Mouse (Mus musculus): ENCODE data around the gene Mrps26. TPM values are rescaled to one million over a fixed set of nuclear protein-coding genes. Genes with fewer than 3 reads are reported as not detected.
A peak's percentile ranks its signal among the peaks of the same experiment; 100 is the strongest.
"Not testable (repeated sequence)": the region's sequence is repeated elsewhere in the genome, so short reads cannot be mapped to it uniquely, and the experiment has no call there.

Gene Mrps26
- 10 to 100 TPM; 73.6 to 81.5 TPM for total RNA-seq (2021)
- long read RNA-seq, full-length matches to known transcripts = 127 of 154 reads
- long read RNA-seq, partial matches to known transcripts = 24 of 154 reads
- long read RNA-seq, other reads (novel, unspliced or antisense) = 3 of 154 reads

DNA sequence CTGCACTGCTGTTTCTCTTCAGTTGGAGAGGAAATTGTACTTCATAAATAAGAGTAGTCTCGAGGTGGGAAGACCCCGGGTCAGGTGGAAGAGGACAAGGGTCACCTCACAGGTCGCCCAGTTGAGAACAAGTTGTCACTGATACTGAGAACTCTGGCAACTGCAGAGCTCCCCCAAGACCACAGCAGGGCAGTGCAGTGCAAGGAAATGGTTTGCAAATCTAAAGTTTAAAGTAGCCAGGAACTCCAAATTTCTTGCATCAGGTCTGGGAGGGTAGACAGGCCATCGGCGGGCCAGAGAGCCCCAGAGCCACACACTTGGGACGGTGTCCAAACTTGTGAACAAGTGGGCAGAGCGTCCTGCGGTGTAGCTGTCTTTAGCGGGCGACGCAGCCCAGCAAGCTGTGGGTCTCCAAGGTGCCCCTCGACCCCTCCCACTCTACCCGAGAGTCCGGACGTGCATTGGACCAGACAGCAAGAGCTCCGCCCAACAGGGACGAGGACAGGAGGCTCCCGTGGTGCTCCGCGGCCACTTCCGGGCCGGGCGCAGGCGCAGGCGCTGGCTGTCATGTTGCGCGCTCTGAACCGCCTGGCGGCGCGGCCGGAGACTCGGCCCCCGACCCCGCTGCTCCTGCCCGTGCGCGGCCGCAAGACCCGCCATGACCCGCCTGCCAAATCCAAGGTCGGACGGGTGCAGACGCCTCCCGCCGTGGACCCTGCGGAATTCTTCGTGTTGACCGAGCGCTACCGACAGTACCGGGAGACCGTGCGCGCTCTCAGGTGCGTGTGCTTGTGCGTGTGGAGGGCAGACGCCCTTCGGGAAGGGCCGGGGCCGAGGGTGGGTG is at the start of gene Mrps26:
Mrps26 (plus strand) TSS at position 531 of the 844 bp plus-strand sequence.
- peak; percentile 88 to 93 for DNase-seq (ENCODE audit: low spot score in 2 of 2)

DNA sequence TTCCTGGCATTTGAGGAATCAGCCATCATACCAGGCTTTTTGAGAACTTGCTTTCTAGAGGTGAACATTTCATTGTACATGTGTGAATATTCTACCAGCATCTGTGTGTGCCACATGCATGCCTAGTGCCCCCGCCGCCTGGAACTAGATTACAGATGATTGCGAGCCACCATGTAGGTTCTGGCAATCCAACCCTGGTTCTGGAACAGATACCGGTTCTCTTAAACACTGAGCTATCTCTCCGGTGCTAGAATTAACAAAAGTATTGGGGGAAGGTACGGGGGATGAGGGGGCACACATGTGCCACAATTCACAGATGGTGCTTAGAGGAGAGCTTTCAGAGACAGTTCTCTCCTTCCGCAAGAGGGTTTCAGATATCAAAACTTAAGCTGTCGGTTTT is 49.6 kb upstream of the Mrps26 start:
- peak in 1 of 2 experiments; percentile 22 for DNase-seq (ENCODE audit: low spot score in 2 of 2)

DNA sequence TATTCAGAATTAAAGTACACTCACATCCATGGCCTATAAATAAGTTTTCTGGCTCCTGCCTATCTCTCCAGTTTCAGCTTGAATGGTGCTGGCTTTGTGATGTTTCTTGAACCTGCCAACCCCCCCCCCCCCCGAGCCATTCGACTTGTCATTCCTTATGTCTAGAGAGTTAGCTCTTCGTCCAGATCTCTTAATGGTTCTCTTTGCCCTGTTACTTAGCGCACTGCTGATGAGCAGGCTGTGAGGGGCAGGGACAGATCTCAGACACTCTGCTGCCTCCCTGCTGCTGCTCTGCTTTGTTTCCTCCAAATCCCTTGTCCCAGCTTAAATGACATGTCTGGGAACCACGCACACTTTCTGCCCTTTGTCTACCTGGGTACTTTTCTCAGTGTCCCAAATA is 47.8 kb upstream of the Mrps26 start:
- DNase-seq (ENCODE audit: low spot score in 2 of 2) = no peak

DNA sequence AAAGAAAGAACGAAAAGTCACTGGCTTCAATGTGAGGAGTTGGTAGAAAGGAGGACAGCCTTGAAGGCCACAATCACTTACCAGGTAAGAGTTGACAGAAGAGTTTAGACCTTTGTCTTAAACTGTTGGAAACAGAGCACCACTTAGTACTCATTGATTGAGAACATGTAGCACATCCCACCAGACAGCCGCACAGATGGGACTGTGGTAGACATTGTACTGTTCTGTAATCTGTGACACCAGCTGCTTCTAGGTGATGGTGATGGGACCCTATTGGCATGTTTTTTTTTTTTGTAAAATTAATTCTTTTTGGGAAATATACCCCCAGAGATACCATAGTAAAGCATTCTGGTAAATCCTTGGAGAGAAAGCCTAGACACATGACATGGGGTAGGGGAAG is 41.6 kb upstream of the Mrps26 start:
- no peak for DNase-seq (ENCODE audit: low spot score in 2 of 2)

DNA sequence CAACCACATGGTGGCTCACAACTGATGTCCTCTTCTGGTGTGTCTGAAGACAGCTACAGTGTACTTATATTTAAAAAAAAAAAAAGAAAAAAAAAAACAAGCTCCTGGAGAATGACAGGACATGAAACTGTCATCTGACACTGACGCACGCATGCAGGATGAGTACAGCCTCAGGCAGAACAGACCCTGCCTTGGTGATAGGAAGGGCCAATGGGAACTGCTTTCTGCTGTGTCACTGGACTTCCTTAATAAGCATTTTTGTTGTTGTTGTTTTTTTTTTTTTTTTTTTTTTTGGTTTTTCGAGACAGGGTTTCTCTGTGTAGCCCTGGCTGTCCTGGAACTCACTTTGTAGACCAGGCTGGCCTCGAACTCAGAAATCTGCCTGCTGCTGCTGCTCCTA is 38.1 kb upstream of the Mrps26 start:
- DNase-seq (ENCODE audit: low spot score in 2 of 2) = not testable (repeated sequence)

DNA sequence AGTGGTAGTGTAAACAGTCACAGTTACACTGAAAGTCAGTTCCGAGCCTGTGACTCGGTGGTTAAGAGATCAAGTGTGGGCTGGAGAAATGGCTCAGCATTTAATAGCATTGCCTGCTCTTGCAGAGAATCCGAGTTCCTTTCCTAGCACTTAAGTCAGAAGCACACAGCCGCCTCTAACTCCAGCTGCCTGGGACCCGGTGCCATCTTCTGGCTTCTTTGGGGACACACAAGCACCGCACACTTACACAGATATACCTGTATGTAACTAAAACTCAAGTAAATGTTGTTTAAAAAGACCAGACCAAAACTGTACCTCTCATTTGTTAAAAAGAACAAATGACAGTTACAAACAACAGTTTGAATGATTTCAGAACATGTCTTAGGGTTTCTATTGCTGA is 35.1 kb upstream of the Mrps26 start:
- no peak for DNase-seq (ENCODE audit: low spot score in 2 of 2)

DNA sequence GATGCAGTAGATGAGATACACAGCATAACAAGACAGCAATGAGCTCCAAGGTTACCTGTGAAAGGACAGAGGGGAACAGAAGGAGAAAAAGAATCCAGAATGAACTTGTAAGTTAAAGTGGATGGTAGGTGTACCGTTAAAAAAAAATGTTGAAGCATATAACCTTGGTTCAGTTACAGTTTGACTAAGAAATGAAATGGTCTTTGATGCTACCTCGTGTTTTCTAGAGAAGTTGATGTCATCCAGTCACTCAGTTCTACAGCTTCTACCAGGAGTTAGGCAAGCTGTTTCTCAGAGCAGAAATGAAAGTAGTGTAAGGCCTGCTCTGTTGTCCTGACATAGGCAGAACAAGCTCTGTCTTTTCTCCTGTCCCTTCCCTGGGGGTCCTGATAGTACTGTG is 34.3 kb upstream of the Mrps26 start:
- no peak for DNase-seq (ENCODE audit: low spot score in 2 of 2)

DNA sequence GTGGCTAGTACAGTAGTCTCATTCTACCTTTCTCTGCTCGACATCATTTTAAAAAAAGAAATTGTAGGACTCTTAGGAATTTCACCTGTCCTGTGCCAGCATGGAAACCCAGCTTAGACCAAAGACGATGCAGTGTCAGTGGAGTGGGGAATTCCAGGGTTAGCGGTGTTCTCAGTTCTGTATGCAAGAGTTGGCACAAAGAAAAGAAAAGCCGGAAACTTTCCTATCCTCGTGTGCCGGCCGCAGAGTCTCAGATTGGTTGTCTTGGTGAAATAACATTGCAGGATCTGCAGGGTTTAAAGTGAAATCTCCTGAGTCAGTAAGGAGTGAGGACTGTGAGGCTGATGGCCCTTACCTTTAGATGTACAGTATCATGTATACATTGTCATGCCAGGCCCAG is 33.6 kb upstream of the Mrps26 start:
- DNase-seq (ENCODE audit: low spot score in 2 of 2) = no peak

DNA sequence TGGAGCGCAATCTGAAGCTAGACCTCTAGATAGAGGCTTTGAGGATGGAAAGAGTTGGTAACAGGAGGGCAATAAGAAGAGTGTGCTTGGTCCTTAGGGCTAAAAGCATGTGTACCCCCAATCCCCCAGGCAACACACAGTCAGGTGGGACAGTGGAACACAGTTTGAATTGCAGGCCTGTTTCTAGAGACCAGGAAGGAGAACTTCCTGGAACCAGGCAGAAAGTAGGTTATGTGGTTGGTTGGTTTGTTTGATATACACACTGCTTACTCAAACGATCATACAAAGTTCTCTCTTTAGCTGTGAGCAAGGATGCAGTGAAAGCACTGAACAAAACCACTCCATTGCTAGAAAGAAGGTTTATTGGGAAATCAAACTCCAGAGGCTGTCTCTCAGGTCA is 31.3 kb upstream of the Mrps26 start:
- no peak for DNase-seq (ENCODE audit: low spot score in 2 of 2)

DNA sequence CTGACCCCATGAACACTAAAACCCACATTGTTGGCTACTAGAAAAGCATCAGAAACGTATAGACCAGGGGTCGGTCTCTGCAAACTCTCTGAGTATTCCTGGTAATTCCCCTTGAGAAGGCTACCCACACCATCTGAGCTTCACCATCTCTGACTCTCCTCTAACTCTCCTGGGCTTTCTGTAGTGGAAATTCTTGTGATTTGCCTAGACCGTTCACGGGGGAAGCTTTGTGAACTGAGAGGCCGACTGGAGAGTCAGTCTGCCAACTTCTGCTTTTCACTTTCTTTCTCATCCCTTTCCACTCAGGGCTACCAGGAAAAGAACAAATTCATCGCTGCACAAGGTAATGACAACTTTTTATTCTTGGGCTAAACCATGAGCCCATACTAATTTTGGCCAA is 28.5 kb upstream of the Mrps26 start:
- DNase-seq (ENCODE audit: low spot score in 2 of 2) = no peak

DNA sequence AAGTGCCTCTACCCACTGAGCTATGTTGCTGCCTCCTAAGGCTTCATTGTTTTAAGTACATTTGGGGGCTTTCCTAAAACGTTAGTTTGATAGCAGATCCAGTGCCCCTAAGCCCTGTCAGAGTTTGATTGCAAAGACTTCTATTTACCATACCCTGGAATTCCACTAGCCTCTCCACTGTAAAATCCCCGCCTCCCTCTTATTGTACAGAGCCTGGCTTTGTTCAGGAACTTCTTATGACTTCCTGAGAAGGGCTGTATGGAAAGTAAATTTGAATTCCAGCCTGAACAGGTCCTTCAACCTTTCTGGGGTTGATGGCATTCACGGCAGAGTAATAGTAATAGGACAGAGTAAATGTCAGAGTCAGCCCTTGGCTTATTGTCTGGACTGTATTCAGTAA is 26.7 kb upstream of the Mrps26 start:
- DNase-seq (ENCODE audit: low spot score in 2 of 2) = no peak

DNA sequence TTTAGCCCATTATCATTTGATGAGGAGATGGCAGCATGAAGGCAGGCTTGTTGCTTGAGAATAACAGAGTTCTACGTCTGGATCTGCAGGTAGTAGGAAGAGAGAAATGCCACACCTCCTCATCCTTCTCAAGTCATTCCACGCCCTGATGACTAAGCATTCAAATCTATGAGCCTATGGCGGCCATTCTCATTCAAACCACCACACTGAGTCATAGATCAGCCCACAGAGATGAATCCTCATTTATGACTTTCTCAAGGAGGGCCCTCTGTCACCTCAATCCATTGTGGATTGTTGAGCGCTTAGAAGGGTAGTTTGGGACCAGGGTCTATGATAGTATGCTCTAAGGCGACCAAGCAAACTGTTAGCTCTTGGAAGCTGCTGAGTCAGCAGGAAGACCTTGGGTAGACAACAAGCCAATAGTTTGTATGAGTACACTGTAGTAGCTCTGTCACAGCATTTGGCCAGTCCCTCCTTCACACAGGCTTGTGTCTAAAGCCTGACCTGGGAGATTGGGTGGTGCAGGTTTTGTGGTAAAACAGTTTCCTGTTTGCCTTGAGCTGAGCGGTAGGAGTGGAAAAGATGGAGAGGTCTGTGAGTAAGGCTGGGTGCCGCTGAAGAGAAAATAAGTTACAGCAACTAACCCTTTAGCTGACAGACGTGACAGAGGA is 24.5 kb upstream of the Mrps26 start:
- no peak for DNase-seq (ENCODE audit: low spot score in 2 of 2)

DNA sequence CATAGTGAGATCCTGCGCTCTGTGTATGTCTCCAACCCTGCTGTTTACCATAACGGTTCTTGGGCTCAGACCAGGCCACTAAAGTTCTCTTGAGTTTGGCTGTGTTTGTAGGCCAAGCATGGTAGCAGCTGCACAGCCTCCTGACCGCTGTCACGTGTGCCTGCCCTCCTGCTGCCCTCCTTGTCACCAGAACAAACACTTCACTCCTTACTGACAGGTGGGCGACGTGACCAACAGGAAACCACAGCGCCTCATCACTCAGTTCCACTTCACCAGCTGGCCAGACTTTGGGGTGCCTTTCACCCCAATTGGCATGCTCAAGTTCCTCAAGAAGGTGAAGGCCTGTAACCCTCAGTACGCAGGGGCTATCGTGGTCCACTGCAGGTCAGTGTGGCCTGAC is 23.3 kb upstream of the Mrps26 start:
- no peak for DNase-seq (ENCODE audit: low spot score in 2 of 2)

DNA sequence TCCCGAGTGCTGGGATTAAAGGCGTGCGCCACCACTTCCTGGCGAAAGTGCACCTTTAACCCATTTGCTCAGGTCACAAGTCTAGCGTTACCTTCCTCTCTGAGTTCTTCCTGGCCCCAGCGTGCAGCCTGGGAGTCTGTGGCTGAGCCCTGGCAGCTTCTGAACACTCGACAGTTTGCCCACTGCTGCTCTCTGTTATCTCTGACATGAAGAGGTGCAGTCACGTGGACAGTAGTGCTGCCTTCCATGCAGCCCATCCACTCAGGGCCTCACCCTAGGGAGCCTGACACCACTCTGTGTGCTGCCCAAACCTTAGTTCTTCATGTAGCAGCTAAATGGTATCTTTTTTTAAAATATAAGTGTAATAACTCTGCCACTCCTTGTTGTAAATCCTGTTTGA is 16.6 kb upstream of the Mrps26 start:
- no peak for DNase-seq (ENCODE audit: low spot score in 2 of 2)

DNA sequence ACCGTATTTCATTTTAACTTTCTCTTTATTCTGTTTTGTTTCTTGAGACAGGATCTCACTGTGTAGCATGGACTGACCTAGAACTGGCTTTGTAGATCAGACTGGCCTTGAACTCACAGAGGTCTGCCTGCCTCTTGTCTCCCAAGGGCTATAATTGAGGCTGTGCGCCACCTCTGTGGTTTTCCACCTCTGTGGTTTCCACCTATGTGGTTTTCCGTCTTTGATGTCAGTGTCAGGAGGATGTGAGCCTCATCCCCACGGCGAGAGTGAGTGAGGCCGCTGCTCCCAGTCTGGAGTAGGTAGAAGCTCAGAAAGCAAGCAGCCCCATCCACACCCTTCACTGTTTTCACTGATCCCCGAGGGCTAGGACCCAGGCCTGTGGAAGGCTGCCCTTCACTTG is 8.7 kb upstream of the Mrps26 start:
- no peak for DNase-seq (ENCODE audit: low spot score in 2 of 2)

DNA sequence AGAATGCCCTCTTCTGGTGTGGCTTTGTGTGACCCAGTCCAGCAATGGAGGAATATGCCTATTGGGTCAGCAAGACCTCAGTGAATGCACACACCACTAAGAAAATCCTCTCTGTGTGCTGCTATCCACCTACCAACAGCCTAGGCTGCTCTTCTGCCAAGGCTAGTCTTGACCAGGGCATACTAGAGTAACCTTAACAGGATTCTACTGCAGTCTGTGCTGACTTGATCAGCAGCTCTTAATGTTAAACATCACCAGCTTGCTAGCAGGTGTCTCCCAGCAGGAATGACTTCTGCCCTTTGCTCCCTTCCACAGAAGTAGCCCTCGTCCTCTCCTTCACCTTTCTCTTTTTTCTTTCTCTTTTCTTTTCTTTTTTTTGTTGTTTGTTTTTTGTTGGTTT is 7.2 kb upstream of the Mrps26 start:
- no peak for DNase-seq (ENCODE audit: low spot score in 2 of 2)

DNA sequence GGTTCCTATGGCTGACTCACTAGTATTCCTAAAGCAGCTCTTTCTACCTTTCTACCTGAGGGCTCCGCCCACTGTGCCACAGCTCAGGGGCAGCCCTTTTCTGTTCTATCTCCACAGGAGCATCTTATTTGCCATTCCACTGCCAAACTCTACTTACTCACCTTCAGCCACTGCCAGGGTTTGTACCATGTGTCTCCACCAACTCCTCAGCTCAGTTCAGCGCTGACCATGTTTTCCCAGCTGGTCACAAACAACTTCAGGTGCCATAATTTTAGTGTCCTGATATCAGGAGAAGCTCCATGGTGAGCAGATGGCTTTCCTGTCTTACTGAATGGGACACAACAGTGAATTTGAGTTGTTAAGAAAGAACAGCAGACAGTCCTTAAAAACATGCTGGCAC is 6.1 kb upstream of the Mrps26 start:
- DNase-seq (ENCODE audit: low spot score in 2 of 2) = no peak

DNA sequence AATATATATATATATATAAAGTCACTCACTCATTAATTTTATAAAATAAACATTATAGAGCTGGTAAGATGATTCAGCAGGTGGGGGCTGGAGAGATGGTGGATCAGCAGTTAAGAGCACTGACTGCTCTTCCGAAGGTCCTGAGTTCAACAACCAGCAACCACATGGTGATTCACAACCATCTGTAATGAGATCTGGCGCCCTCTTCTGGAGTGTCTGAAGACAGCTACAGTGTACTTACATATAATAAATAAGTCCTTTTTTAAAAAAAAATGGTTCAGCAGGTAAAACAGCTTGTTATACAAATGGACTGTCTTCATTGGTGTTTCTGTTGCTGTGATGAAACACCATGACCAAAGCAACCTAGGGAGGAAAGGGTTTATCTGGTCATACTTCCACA is 5.5 kb upstream of the Mrps26 start:
- no peak for DNase-seq (ENCODE audit: low spot score in 2 of 2)

DNA sequence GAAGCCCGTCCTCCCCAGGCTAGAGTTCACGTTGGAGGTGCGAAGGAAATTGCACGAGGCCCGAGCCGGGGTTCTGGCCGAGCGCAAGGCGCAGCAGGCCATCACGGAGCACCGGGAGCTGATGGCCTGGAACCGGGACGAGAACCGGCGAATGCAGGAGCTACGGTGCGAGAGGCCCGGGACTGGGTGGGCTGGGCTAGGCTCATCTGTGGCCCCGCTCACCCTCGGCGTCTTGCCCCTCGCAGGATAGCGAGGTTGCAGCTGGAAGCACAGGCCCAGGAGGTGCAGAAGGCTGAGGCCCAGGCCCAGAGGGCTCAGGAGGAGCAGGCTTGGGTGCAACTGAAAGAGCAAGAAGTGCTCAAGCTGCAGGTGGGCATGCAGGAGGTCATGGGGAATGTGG is 521 bp downstream of the Mrps26 start:
- DNase-seq (ENCODE audit: low spot score in 2 of 2) = no peak

DNA sequence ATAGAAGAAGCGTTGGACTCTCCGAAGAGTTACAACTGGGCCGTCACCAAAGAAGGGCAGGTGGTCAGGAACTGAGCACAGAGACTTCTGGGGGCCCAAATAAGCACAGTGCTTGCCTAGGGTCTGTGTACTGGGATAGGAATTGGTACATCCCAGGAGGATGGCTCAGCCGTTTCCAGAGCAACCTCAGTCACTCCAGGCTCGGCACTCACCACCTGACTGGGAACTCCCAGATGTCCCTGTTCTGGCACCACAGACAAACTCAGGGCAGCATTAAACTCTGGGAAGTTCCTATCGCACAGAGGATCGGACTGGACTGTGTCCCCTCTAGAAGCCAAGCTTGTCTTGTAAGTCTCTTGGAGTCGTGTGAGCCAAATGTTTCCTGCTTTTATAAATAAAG is 1.4 kb downstream of the Mrps26 start:
- DNase-seq (ENCODE audit: low spot score in 2 of 2) = no peak

DNA sequence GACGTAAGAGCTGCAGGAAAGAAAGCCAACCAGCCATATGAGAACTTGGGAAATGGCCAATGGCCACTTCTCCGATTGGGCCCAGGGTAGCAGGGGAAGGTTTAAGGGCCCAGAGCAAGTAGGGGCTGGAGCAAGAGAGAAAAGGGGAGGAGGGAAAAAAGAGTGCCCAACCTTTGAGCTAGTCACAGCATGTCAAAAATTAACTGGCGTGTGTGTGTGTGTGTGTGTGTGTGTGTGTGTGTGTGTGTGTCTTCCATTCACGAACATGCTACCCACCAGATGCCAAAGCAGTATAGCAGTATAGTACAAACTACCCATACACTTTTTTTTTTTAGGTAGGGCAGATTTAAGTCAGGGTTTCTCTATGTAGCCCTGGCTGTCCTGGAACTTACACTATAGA is 5.4 kb downstream of the Mrps26 start:
- no peak for DNase-seq (ENCODE audit: low spot score in 2 of 2)

DNA sequence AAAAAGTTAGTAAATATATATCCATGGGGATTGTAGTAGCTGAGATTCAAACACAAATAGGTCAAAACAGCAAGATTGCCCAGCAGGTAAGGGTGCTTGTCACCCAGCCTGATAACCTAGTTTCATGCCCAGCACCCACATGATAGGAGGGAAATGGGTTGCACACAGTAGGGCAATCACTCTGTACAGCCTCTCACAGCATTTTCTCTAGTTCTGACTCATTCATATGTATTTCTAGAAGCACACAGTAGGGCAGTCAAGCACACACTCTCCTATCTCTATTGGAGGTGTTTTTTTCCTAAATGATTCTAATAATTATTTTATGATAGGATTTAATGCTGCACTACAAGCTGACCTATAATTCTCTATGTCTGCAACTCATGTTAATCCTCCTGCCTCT is 6.4 kb downstream of the Mrps26 start:
- DNase-seq (ENCODE audit: low spot score in 2 of 2) = no peak

DNA sequence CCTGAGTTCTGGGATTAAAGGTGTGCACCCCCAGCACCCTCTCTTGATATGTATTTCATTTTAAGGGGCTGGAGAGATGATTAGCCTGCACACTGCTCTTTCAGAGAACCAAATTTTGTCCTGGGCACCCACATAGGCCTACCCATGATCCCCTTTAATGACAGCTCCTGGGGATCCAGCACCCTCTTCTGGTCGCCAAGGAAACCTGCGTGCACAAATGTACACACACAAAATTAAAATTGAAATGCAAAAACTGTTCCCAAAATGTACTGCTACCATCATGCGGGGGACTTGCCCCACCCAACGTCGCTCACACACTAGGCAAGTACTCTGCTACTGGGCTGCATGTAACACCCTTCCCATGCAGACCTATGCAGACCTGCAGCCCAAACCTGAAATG is 11.4 kb downstream of the Mrps26 start:
- no peak for DNase-seq (ENCODE audit: low spot score in 2 of 2)
